Mouse (Mus musculus) MEL (cell line): ENCODE data around the gene Hmx2. TPM values are rescaled to one million over a fixed set of nuclear protein-coding genes. Genes with fewer than 3 reads are reported as not detected.

ENCODE experiments used
- DNase-seq: peaks from one replicate; pipeline ENCODE4 v3.0.0; 2011; ENCODE audit warnings: low read depth, low spot score
- H3K27ac ChIP-seq: 2 replicates; pipeline ENCODE4 v1.5.1; 2012; ENCODE audit warnings: low read depth, mild to moderate bottlenecking, control low read depth, low read length, moderate library complexity; ENCODE audit not compliant: control insufficient read depth
- H3K27me3 ChIP-seq, 2 experiments: fragments of 150-350 bp in 1 of 2; sonication (generic) in 1 of 2; 2 replicates each; pipeline ENCODE4 v1.6.1; 2012; ENCODE audit warnings: low read length in 2 of 2, mild to moderate bottlenecking in 2 of 2, improper control_type of control experiment in 1 of 2, moderate library complexity in 1 of 2; ENCODE audit not compliant: insufficient read depth in 2 of 2, control insufficient read depth in 1 of 2
- H3K36me3 ChIP-seq, 2 experiments: 2 replicates each; pipeline ENCODE4 v1.6.1; 2012 to 2014; ENCODE audit warnings: low read length in 2 of 2, improper control_type of control experiment in 1 of 2, inconsistent platforms in 1 of 2, mild to moderate bottlenecking in 1 of 2; ENCODE audit not compliant: insufficient read depth in 2 of 2, control insufficient read depth in 1 of 2
- H3K4me1 ChIP-seq, 2 experiments: fragments of 150-350 bp in 1 of 2; sonication (generic) in 1 of 2; 2 replicates each; pipeline ENCODE4 v1.6.1; 2012; ENCODE audit warnings: low read length in 2 of 2, improper control_type of control experiment in 1 of 2, mild to moderate bottlenecking in 1 of 2; ENCODE audit not compliant: insufficient read depth in 2 of 2, control insufficient read depth in 1 of 2
- H3K4me3 ChIP-seq, 2 experiments: fragments of 150-350 bp in 1 of 2; sonication (generic) in 1 of 2; 2 replicates each; pipeline ENCODE4 v1.5.1; 2012; ENCODE audit warnings: low read depth in 2 of 2, low read length in 2 of 2, mild to moderate bottlenecking in 2 of 2, moderate library complexity in 2 of 2, control low read depth in 1 of 2, improper control_type of control experiment in 1 of 2; ENCODE audit not compliant: control insufficient read depth in 1 of 2, insufficient read depth in 1 of 2
- H3K79me2 ChIP-seq: 2 replicates; pipeline ENCODE4 v1.6.1; 2012; ENCODE audit warnings: mild to moderate bottlenecking, low read length, moderate library complexity; ENCODE audit not compliant: control insufficient read depth, poor library complexity, insufficient read depth
- H3K9ac ChIP-seq: 2 replicates; pipeline ENCODE4 v1.6.1; 2012; ENCODE audit warnings: low read depth, mild to moderate bottlenecking, control low read depth, low read length, moderate library complexity; ENCODE audit not compliant: control insufficient read depth, poor library complexity, severe bottlenecking
- H3K9me3 ChIP-seq: fragments of 150-350 bp; sonication (generic); replicated peaks from 2 replicates; pipeline ENCODE4 v1.6.1; 2012; ENCODE audit warnings: mild to moderate bottlenecking, low read length, improper control_type of control experiment, moderate library complexity; ENCODE audit not compliant: insufficient read depth
- CHD1 ChIP-seq: IDR thresholded peaks from 2 replicates; pipeline ENCODE4 v1.6.1; 2012; ENCODE audit warnings: low read depth, mild to moderate bottlenecking, inconsistent platforms, low read length, improper control_type of control experiment
- CHD2 ChIP-seq: IDR thresholded peaks from 2 replicates; pipeline ENCODE4 v1.6.1; 2011; ENCODE audit warnings: low read length, improper control_type of control experiment
- CTCF ChIP-seq, 3 experiments: IDR thresholded peaks in 2 of 3; conservative IDR thresholded peaks in 1 of 3; 2 replicates each; pipeline ENCODE4 v1.5.1; 2011 to 2012; ENCODE audit warnings: low read length in 3 of 3, low read depth in 2 of 3, mild to moderate bottlenecking in 2 of 3, improper control_type of control experiment in 1 of 3, inconsistent platforms in 1 of 3, mixed read lengths in 1 of 3, moderate library complexity in 1 of 3; ENCODE audit not compliant: control insufficient read depth in 1 of 3, insufficient read depth in 1 of 3, poor library complexity in 1 of 3, severe bottlenecking in 1 of 3
- E2F4 ChIP-seq: IDR thresholded peaks from 2 replicates; pipeline ENCODE4 v1.6.1; 2011; ENCODE audit warnings: low read depth, low read length, improper control_type of control experiment, borderline replicate concordance
- GATA1 ChIP-seq: IDR thresholded peaks from 2 replicates; pipeline ENCODE4 v1.6.1; 2011; ENCODE audit warnings: low read depth, low read length, improper control_type of control experiment
- HCFC1 ChIP-seq: IDR thresholded peaks from 2 replicates; pipeline ENCODE4 v1.6.1; 2012; ENCODE audit warnings: low read depth, mild to moderate bottlenecking, inconsistent platforms, low read length, improper control_type of control experiment, moderate library complexity
- MAFK ChIP-seq: IDR thresholded peaks from 2 replicates; pipeline ENCODE4 v1.6.1; 2011; ENCODE audit warnings: low read depth, mild to moderate bottlenecking, low read length, improper control_type of control experiment, borderline replicate concordance
- MXI1 ChIP-seq: IDR thresholded peaks from 2 replicates; pipeline ENCODE4 v1.6.1; 2011; ENCODE audit warnings: mild to moderate bottlenecking, low read depth, low read length, improper control_type of control experiment
- MYB ChIP-seq: IDR thresholded peaks from 2 replicates; pipeline ENCODE4 v1.6.1; 2011; ENCODE audit warnings: mild to moderate bottlenecking, low read depth, low read length, improper control_type of control experiment
- NELFE ChIP-seq: IDR thresholded peaks from 2 replicates; pipeline ENCODE4 v1.6.1; 2011; ENCODE audit warnings: low read depth, low read length, improper control_type of control experiment
- POLR2A ChIP-seq, 2 experiments: IDR thresholded peaks; 2 replicates each; pipeline ENCODE4 v1.6.1; 2011 to 2012; ENCODE audit warnings: low read length in 2 of 2, mild to moderate bottlenecking in 2 of 2, control low read depth in 1 of 2, improper control_type of control experiment in 1 of 2, low read depth in 1 of 2, moderate library complexity in 1 of 2; ENCODE audit not compliant: control insufficient read depth in 1 of 2, insufficient read depth in 1 of 2, poor library complexity in 1 of 2
- POLR2AphosphoS5 ChIP-seq: IDR thresholded peaks from 2 replicates; pipeline ENCODE4 v1.6.1; 2012; ENCODE audit warnings: low read depth, borderline replicate concordance, mild to moderate bottlenecking, inconsistent platforms, low read length, moderate library complexity, mixed read lengths
- RAD21 ChIP-seq: IDR thresholded peaks from 2 replicates; pipeline ENCODE4 v1.6.1; 2011; ENCODE audit warnings: mild to moderate bottlenecking, low read depth, low read length, improper control_type of control experiment
- RCOR1 ChIP-seq: IDR thresholded peaks from 2 replicates; pipeline ENCODE4 v1.6.1; 2012; ENCODE audit warnings: low read depth, mild to moderate bottlenecking, inconsistent platforms, low read length, improper control_type of control experiment
- SIN3A ChIP-seq: IDR thresholded peaks from 2 replicates; pipeline ENCODE4 v1.6.1; 2012; ENCODE audit warnings: low read length, improper control_type of control experiment, inconsistent platforms
- TAL1 ChIP-seq: IDR thresholded peaks from 2 replicates; pipeline ENCODE4 v1.6.1; 2012; ENCODE audit warnings: mild to moderate bottlenecking, inconsistent platforms, low read length, moderate library complexity, mixed read lengths
- TBP ChIP-seq: IDR thresholded peaks from 2 replicates; pipeline ENCODE4 v1.8.0; 2011; ENCODE audit warnings: low read depth, low read length, improper control_type of control experiment
- USF1 ChIP-seq: IDR thresholded peaks from 2 replicates; pipeline ENCODE4 v1.6.1; 2014; ENCODE audit warnings: low read depth, mild to moderate bottlenecking, inconsistent platforms, low read length, improper control_type of control experiment, moderate library complexity
- USF2 ChIP-seq, 2 experiments: IDR thresholded peaks; 2 replicates each; pipeline ENCODE4 v1.6.1; 2011 to 2012; ENCODE audit warnings: improper control_type of control experiment in 2 of 2, low read length in 2 of 2, borderline replicate concordance in 1 of 2, inconsistent platforms in 1 of 2, low read depth in 1 of 2, mild to moderate bottlenecking in 1 of 2; ENCODE audit not compliant: insufficient read depth in 1 of 2
- ZC3H11A ChIP-seq: IDR thresholded peaks from 2 replicates; pipeline ENCODE4 v1.6.1; 2012; ENCODE audit warnings: low read depth, mild to moderate bottlenecking, inconsistent platforms, low read length, improper control_type of control experiment
- ZMIZ1 ChIP-seq: IDR thresholded peaks from 2 replicates; pipeline ENCODE4 v1.6.1; 2012; ENCODE audit warnings: low read depth, mild to moderate bottlenecking, inconsistent platforms, low read length, improper control_type of control experiment, moderate library complexity
- ZNF384 ChIP-seq: IDR thresholded peaks from 2 replicates; pipeline ENCODE4 v1.6.1; 2012; ENCODE audit warnings: low read depth, mild to moderate bottlenecking, inconsistent platforms, low read length, improper control_type of control experiment
- polyA plus RNA-seq, 2 experiments: library from polyadenylated mRNA; stranded (reverse) in 1 of 2; unstranded in 1 of 2; fragments of >175 nt in 1 of 2; fragments of >200 nt in 1 of 2; gene quantifications; 2 replicates each; pipeline versions ENCODE4 v1.2.1 to v1.2.4; 2012; ENCODE audit warnings: low replicate concordance in 2 of 2, low read depth in 1 of 2; ENCODE audit not compliant: insufficient read length in 2 of 2, insufficient read depth in 1 of 2, missing spikeins in 1 of 2
- total RNA-seq: library from RNA; depleted of rRNA; stranded (reverse); fragments of 300-350 nt; gene quantifications from 2 replicates; pipeline ENCODE4 v1.2.3, GENCODE M21; 2012

Hmx2 gene
- total and polyA plus RNA-seq, 3 experiments = 1.9 to 6.4 TPM; not detected in 1

GRCm38 (mm10) chr7:131559986-131560696 is 11.6 kb downstream of the Hmx2 start, which contains the start of gene Bub3 (continued):
- TF ChIP-seq USF1 (0 out of 2 replicates have a peak, but pooled peaks have one; percentile 8), MYB (0 out of 2 replicates have a peak, but pooled peaks have one; percentile 8), TAL1 (no peak), ZC3H11A (no peak), E2F4 (no peak), POLR2AphosphoS5 (no peak), CHD2 (peak; percentile 62), NELFE (peak; percentile 93), CTCF (IDR thresholded peaks at IDR 0.05 in 2 of 3, conservative IDR thresholded peaks at IDR 0.05 in 1 of 3; ENCODE audit: control insufficient read depth in 1 of 3, insufficient read depth in 1 of 3, low read depth in 2 of 3, low read length in 3 of 3, poor library complexity in 1 of 3, severe bottlenecking in 1 of 3) (no peak), TBP (peak; percentile 89), RAD21 (no peak), HCFC1 (peak; percentile 98), USF2 (IDR thresholded peaks at IDR 0.05; ENCODE audit: borderline replicate concordance in 1 of 2, insufficient read depth in 1 of 2, low read depth in 1 of 2, low read length in 2 of 2) (no peak), CHD1 (no peak)
- TF ChIP-seq, all 39 proteins: peak for 17

- Histone ChIP-seq H3K79me2 (peaks cover 34% of the 10 kb centered on the region), H3K4me3 (peak overlapping the region; percentile 75 to 100), H3K9me3 (no peaks in the 10 kb centered on the region)
- DNase-seq = no peak
- TF ChIP-seq USF1 (no peak), RCOR1 (no peak), SIN3A (peak; percentile 43; the same call in 1 of the 2 replicates), GATA1 (no peak), MAFK (no peak), ZNF384 (no peak), MXI1 (no peak), ZMIZ1 (no peak), POLR2A (IDR thresholded peaks at IDR 0.05; ENCODE audit: control insufficient read depth in 1 of 2, insufficient read depth in 1 of 2, low read depth in 1 of 2, low read length in 2 of 2, poor library complexity in 1 of 2) (peak in 1 of 2 experiments; percentile 6; a peak in 1 of 4 replicates)
- TF ChIP-seq, all 39 proteins: peak for 2
- no peaks in the 10 kb centered on the region for H3K27me3 ChIP-seq
- peaks cover 3 to 9% of the 10 kb centered on the region in 2 experiments; a peak in 2 of 4 replicates for H3K4me1 ChIP-seq
- H3K36me3 ChIP-seq = peaks cover 30 to 40% of the 10 kb centered on the region in 2 experiments
- H3K27ac ChIP-seq = peak overlapping the region; percentile 80
- H3K9ac ChIP-seq = peak overlapping the region; percentile 91
These were observed 12.1 kb downstream of the Hmx2 start for GRCm38 (mm10) chr7:131560697-131561042.
